Mouse (Mus musculus) small intestine, adult 2 months (tissue): ENCODE results near the gene Ube2d1. TPM values are rescaled to one million over a fixed set of nuclear protein-coding genes. Genes with fewer than 3 reads are reported as not detected.

Experiments
- H3K27ac ChIP-seq: fragments of 200-500 bp; 2 replicates; pipeline ENCODE4 v1.5.1; 2012; ENCODE audit warnings: low read depth, low read length, control low read depth, inconsistent platforms; ENCODE audit not compliant: insufficient read depth
- H3K27me3 ChIP-seq: fragments of 200-500 bp; 2 replicates; pipeline ENCODE4 v1.6.1; 2012; ENCODE audit warnings: mild to moderate bottlenecking, moderate library complexity, low read length, inconsistent platforms; ENCODE audit not compliant: control insufficient read depth, insufficient read depth
- H3K36me3 ChIP-seq: fragments of 200-500 bp; 2 replicates; pipeline ENCODE4 v1.6.1; 2012; ENCODE audit warnings: mild to moderate bottlenecking, low read length, control low read depth, inconsistent platforms; ENCODE audit not compliant: control insufficient read depth, insufficient read depth
- H3K4me1 ChIP-seq: fragments of 200-500 bp; 2 replicates; pipeline ENCODE4 v1.6.1; 2012; ENCODE audit warnings: low read length, inconsistent platforms, mixed read lengths; ENCODE audit not compliant: control insufficient read depth, insufficient read depth, insufficient read length
- H3K4me3 ChIP-seq: fragments of 200-500 bp; 2 replicates; pipeline ENCODE4 v1.5.1; 2012; ENCODE audit warnings: low read depth, mild to moderate bottlenecking, control low read depth, inconsistent platforms, low read length, moderate library complexity
- CTCF ChIP-seq: fragments of 200-500 bp; IDR thresholded peaks from 2 replicates; pipeline ENCODE4 v1.5.1; 2012; ENCODE audit warnings: low read depth, mild to moderate bottlenecking, control low read depth, inconsistent platforms, low read length, moderate library complexity, mixed read lengths; ENCODE audit not compliant: insufficient replicate concordance, insufficient read length; ENCODE audit errors: extremely low read depth
- POLR2A ChIP-seq: fragments of 200-500 bp; IDR thresholded peaks from 2 replicates; pipeline ENCODE4 v1.6.1; 2012; ENCODE audit warnings: low read depth, mild to moderate bottlenecking, control low read depth, inconsistent platforms, low read length, moderate library complexity
- WGBS: fragments of 180-500 bp; shearing (Covaris S2); methylation state at CpG from one replicate; pipeline ENCODE4 v1.1.7; 2018; 5-methylcytosine and 5-hydroxymethylcytosine counted together
- polyA plus RNA-seq: library from polyadenylated mRNA; depleted of rRNA; stranded (reverse); fragments of >200 nt; gene quantifications from 2 replicates; pipeline ENCODE4 v1.2.3, GENCODE M21; 2012

The Ube2d1 gene
- polyA plus RNA-seq, 1 experiment, result 18.4 TPM

DNA sequence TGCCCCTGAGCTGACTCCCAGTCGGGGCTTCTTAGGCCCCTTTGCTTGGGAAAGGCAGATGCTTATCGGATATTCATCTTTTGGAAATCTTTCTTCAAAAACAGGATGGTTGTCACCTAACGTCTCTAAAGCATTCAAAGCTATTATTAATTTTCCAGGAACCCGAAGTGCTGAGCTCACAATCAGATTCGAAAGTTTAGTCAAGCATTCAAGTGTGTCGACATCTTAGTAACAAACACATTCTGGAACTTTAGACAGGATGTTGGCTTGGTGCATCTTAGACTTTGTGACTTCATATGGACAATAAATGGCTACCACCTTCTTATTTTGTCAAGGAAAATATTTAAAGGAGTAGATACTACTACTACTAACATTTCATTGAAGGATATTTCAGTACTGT lies 43.3 kb upstream of the Ube2d1 start:
- 82% methylated on average over 6 of the region's 6 CpGs for WGBS
- Histone ChIP-seq H3K4me1 (no peaks in the 10 kb centered on the region), H3K27ac (no peak overlapping the region), H3K36me3 (peaks cover 19% of the 10 kb centered on the region), H3K27me3 (no peaks in the 10 kb centered on the region), H3K4me3 (no peak overlapping the region)
- TF ChIP-seq POLR2A (no peak), CTCF (no peak)

- Histone ChIP-seq H3K36me3 (peaks cover 17% of the 10 kb centered on the region), H3K4me3 (no peak overlapping the region), H3K4me1 (no peaks in the 10 kb centered on the region), H3K27ac (no peak overlapping the region), H3K27me3 (no peaks in the 10 kb centered on the region)
- TF ChIP-seq CTCF, result no peak
- TF ChIP-seq POLR2A, result no peak
- WGBS, result 84% methylated on average over 10 of the region's 10 CpGs
Observed at GRCm38 (mm10) chr10:71327386-71327785, 42.3 kb upstream of the Ube2d1 start.

GRCm38 (mm10) chr10:71326789-71327188 lies 41.7 kb upstream of the Ube2d1 start:
- WGBS, result 12% methylated on average over 7 of the region's 7 CpGs
- peaks cover 15% of the 10 kb centered on the region for H3K36me3 ChIP-seq
- no peak overlapping the region for H3K27ac ChIP-seq

DNA sequence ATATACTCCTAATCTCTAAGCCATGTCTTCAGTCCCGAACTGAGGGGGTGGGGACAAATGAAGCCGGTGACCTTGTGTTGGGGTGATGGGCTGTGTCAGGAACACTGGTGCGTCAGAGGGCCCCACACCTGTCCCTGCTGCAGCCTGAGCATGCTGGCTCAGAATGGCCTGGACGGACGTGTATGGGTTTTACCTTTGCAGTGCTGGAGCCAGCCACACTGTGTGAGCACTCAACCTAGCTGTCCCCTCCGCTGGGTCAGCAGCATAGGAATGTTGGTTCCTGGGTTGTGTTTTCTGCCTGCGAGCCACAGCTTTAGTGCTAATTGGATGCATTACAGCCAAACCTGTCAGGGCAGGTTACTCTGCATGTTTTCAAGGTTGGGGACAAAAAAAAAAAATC lies 41.1 kb upstream of the Ube2d1 start:
- H3K36me3 ChIP-seq, result peaks cover 15% of the 10 kb centered on the region
- H3K27me3 ChIP-seq, result no peaks in the 10 kb centered on the region
- TF ChIP-seq POLR2A (no peak), CTCF (no peak)
- H3K4me3 ChIP-seq, result no peak overlapping the region
- no peak overlapping the region for H3K27ac ChIP-seq
- WGBS, result 75% methylated on average over 7 of the region's 7 CpGs
- no peaks in the 10 kb centered on the region for H3K4me1 ChIP-seq

More at GRCm38 (mm10) chr10:71326789-71327188, 41.7 kb upstream of the Ube2d1 start:
- H3K27me3 ChIP-seq, result no peaks in the 10 kb centered on the region
- no peaks in the 10 kb centered on the region for H3K4me1 ChIP-seq
- no peak overlapping the region for H3K4me3 ChIP-seq
- TF ChIP-seq CTCF (peak; percentile 84; the same call in 1 of the 2 replicates), POLR2A (no peak)

GRCm38 (mm10) chr10:71323669-71324068 lies 38.6 kb upstream of the Ube2d1 start:
- Histone ChIP-seq H3K27me3 (no peaks in the 10 kb centered on the region), H3K4me1 (no peaks in the 10 kb centered on the region), H3K36me3 (no peaks in the 10 kb centered on the region), H3K27ac (no peak overlapping the region), H3K4me3 (no peak overlapping the region)
- TF ChIP-seq CTCF (no peak), POLR2A (no peak)
- WGBS, result 64% methylated on average over 8 of the region's 8 CpGs

GRCm38 (mm10) chr10:71316497-71316896 lies 31.4 kb upstream of the Ube2d1 start:
- no peaks in the 10 kb centered on the region for H3K4me1 ChIP-seq
- H3K27ac ChIP-seq, result no peak overlapping the region
- H3K4me3 ChIP-seq, result no peak overlapping the region
- no peaks in the 10 kb centered on the region for H3K36me3 ChIP-seq
- WGBS, result 64% methylated on average over 7 of the region's 7 CpGs
- H3K27me3 ChIP-seq, result no peaks in the 10 kb centered on the region
- TF ChIP-seq CTCF (no peak), POLR2A (no peak)

- WGBS, result 68% methylated on average over 11 of the region's 11 CpGs
- H3K4me1 ChIP-seq, result no peaks in the 10 kb centered on the region
- TF ChIP-seq CTCF, result no peak
- no peak for TF ChIP-seq POLR2A
- no peaks in the 10 kb centered on the region for H3K27me3 ChIP-seq
- no peak overlapping the region for H3K27ac ChIP-seq
- H3K4me3 ChIP-seq, result no peak overlapping the region
- no peaks in the 10 kb centered on the region for H3K36me3 ChIP-seq
Observed at GRCm38 (mm10) chr10:71316056-71316455, 31.0 kb upstream of the Ube2d1 start.
